Mouse (Mus musculus) forebrain, embryonic 16.5 days (tissue): ENCODE results near the gene Syne3. TPM values are rescaled to one million over a fixed set of nuclear protein-coding genes. Genes with fewer than 3 reads are reported as not detected.

ENCODE experiments used
- ATAC-seq: fragments of 200-750 bp; cut with Nextera tagmentation; 2 replicates; pipeline ENCODE4 v1.8.0; 2017; ENCODE audit warnings: mild to moderate bottlenecking, moderate library complexity
- H3K27ac ChIP-seq: fragments of 300-500 bp; sonication (generic); 2 replicates; pipeline ENCODE4 v1.5.1; 2014; ENCODE audit warnings: low read length, control low read depth
- H3K27me3 ChIP-seq: fragments of 300-500 bp; sonication (generic); replicated peaks from 2 replicates; pipeline ENCODE4 v1.6.1; 2014; ENCODE audit warnings: low read length; ENCODE audit not compliant: control insufficient read depth, insufficient read depth
- H3K36me3 ChIP-seq: fragments of 300-500 bp; sonication (generic); 2 replicates; pipeline ENCODE4 v1.6.1; 2014; ENCODE audit not compliant: control insufficient read depth, insufficient read depth
- H3K4me1 ChIP-seq: fragments of 300-500 bp; sonication (generic); replicated peaks from 2 replicates; pipeline ENCODE4 v1.6.1; 2014; ENCODE audit warnings: low read length; ENCODE audit not compliant: control insufficient read depth, insufficient read depth
- H3K4me2 ChIP-seq: fragments of 300-500 bp; sonication (generic); 2 replicates; pipeline ENCODE4 v1.6.1; 2014; ENCODE audit warnings: mild to moderate bottlenecking, low read length, control low read depth
- H3K4me3 ChIP-seq: fragments of 300-500 bp; sonication (generic); replicated peaks from 2 replicates; pipeline ENCODE4 v1.5.1; 2014; ENCODE audit warnings: mild to moderate bottlenecking, low read length, control low read depth
- H3K9ac ChIP-seq: fragments of 300-500 bp; sonication (generic); replicated peaks from 2 replicates; pipeline ENCODE4 v1.6.1; 2014; ENCODE audit warnings: low read depth, low read length, control low read depth
- H3K9me3 ChIP-seq: fragments of 300-500 bp; sonication (generic); 2 replicates; pipeline ENCODE4 v1.6.1; 2016; ENCODE audit warnings: low read length; ENCODE audit not compliant: control insufficient read depth
- WGBS: fragments of 180-500 bp; shearing (Covaris S2); extraction: QIAGEN DNeasy Blood & Tissue Kit; methylation state at CpG from one replicate; pipeline ENCODE4 v1.1.7; 2014; 5-methylcytosine and 5-hydroxymethylcytosine counted together
- polyA plus RNA-seq: library from polyadenylated mRNA; unstranded; fragments of >200 nt; fragmentation: Nextera tagmentation; extraction: Ambion mirVana; gene quantifications from 2 replicates; pipeline ENCODE4 v1.2.1, GENCODE M21; 2015

Gene Syne3
- polyA plus RNA-seq, 1 experiment from 2014 or later, result 0.20 TPM

- H3K9ac ChIP-seq, result no peak overlapping the region
- H3K4me1 ChIP-seq, result peaks cover 7% of the 10 kb centered on the region
- ATAC-seq, result no peak
- no peaks in the 10 kb centered on the region for H3K9me3 ChIP-seq
- H3K4me2 ChIP-seq, result no peak overlapping the region
- H3K27ac ChIP-seq, result no peak overlapping the region
- H3K36me3 ChIP-seq, result no peaks in the 10 kb centered on the region
- 54% methylated on average over 3 of the region's 3 CpGs for WGBS
- no peak overlapping the region for H3K4me3 ChIP-seq
- no peaks in the 10 kb centered on the region for H3K27me3 ChIP-seq
Measured at GRCm38 (mm10) chr12:104899835-104900234, 109.8 kb downstream of the Syne3 start.

GRCm38 (mm10) chr12:104899161-104899560 lies 110.4 kb downstream of the Syne3 start:
- H3K9ac ChIP-seq, result no peak overlapping the region
- H3K27ac ChIP-seq, result no peak overlapping the region
- peaks cover 7% of the 10 kb centered on the region for H3K4me1 ChIP-seq
- WGBS, result 76% methylated on average over 11 of the region's 11 CpGs
- no peaks in the 10 kb centered on the region for H3K36me3 ChIP-seq
- ATAC-seq, result no peak
- no peaks in the 10 kb centered on the region for H3K9me3 ChIP-seq
- H3K27me3 ChIP-seq, result no peaks in the 10 kb centered on the region
- no peak overlapping the region for H3K4me2 ChIP-seq
- no peak overlapping the region for H3K4me3 ChIP-seq

- H3K27me3 ChIP-seq, result no peaks in the 10 kb centered on the region
- no peak overlapping the region for H3K9ac ChIP-seq
- no peak for ATAC-seq
- H3K4me3 ChIP-seq, result no peak overlapping the region
- H3K36me3 ChIP-seq, result no peaks in the 10 kb centered on the region
- no peak overlapping the region for H3K4me2 ChIP-seq
- no peaks in the 10 kb centered on the region for H3K9me3 ChIP-seq
- H3K27ac ChIP-seq, result no peak overlapping the region
- peaks cover 7% of the 10 kb centered on the region for H3K4me1 ChIP-seq
- WGBS, result 65% methylated on average over 9 of the region's 9 CpGs
Measured at GRCm38 (mm10) chr12:104898718-104899117, 110.9 kb downstream of the Syne3 start.

- H3K4me3 ChIP-seq, result no peak overlapping the region
- H3K27ac ChIP-seq, result peak overlapping the region; percentile 15; the same call in 1 of the 2 replicates
- peaks cover 7% of the 10 kb centered on the region for H3K4me1 ChIP-seq
- peak; percentile 47 for ATAC-seq
- 56% methylated on average over 8 of the region's 8 CpGs for WGBS
- H3K9ac ChIP-seq, result no peak overlapping the region
- no peaks in the 10 kb centered on the region for H3K27me3 ChIP-seq
- H3K9me3 ChIP-seq, result no peaks in the 10 kb centered on the region
- no peak overlapping the region for H3K4me2 ChIP-seq
- H3K36me3 ChIP-seq, result no peaks in the 10 kb centered on the region
Measured at GRCm38 (mm10) chr12:104897051-104897618, 112.5 kb downstream of the Syne3 start.

- no peak overlapping the region for H3K4me3 ChIP-seq
- peaks cover 7% of the 10 kb centered on the region for H3K4me1 ChIP-seq
- H3K9ac ChIP-seq, result no peak overlapping the region
- H3K27ac ChIP-seq, result peak overlapping the region; percentile 15; the same call in 1 of the 2 replicates
- peak; percentile 65 for ATAC-seq
- no peak overlapping the region for H3K4me2 ChIP-seq
- no peaks in the 10 kb centered on the region for H3K9me3 ChIP-seq
- 39% methylated on average over 16 of the region's 16 CpGs for WGBS
- H3K36me3 ChIP-seq, result no peaks in the 10 kb centered on the region
- no peaks in the 10 kb centered on the region for H3K27me3 ChIP-seq
Measured at GRCm38 (mm10) chr12:104896640-104897039, 113.0 kb downstream of the Syne3 start.

- Histone ChIP-seq H3K27ac (no peak overlapping the region), H3K4me2 (no peak overlapping the region), H3K27me3 (no peaks in the 10 kb centered on the region), H3K36me3 (no peaks in the 10 kb centered on the region), H3K9ac (no peak overlapping the region), H3K4me1 (peaks cover 7% of the 10 kb centered on the region), H3K4me3 (no peak overlapping the region), H3K9me3 (no peaks in the 10 kb centered on the region)
- WGBS, result 93% methylated on average over 3 of the region's 3 CpGs
- no peak for ATAC-seq
Measured at GRCm38 (mm10) chr12:104892245-104892644, 117.4 kb downstream of the Syne3 start.

- no peaks in the 10 kb centered on the region for H3K4me1 ChIP-seq
- no peak overlapping the region for H3K4me2 ChIP-seq
- H3K4me3 ChIP-seq, result no peak overlapping the region
- H3K9me3 ChIP-seq, result no peaks in the 10 kb centered on the region
- H3K9ac ChIP-seq, result no peak overlapping the region
- no peak overlapping the region for H3K27ac ChIP-seq
- H3K36me3 ChIP-seq, result no peaks in the 10 kb centered on the region
- H3K27me3 ChIP-seq, result no peaks in the 10 kb centered on the region
- no peak for ATAC-seq
- WGBS, result 92% methylated on average over 8 of the region's 8 CpGs
Measured at GRCm38 (mm10) chr12:104890066-104890465, 119.5 kb downstream of the Syne3 start.

GRCm38 (mm10) chr12:104886104-104886503 lies 123.5 kb downstream of the Syne3 start:
- H3K36me3 ChIP-seq, result no peaks in the 10 kb centered on the region
- no peak for ATAC-seq
- 89% methylated on average over 7 of the region's 7 CpGs for WGBS
- H3K27me3 ChIP-seq, result no peaks in the 10 kb centered on the region
- H3K9ac ChIP-seq, result no peak overlapping the region
- H3K9me3 ChIP-seq, result no peaks in the 10 kb centered on the region; the same call in 1 of the 2 replicates
- no peak overlapping the region for H3K27ac ChIP-seq
- H3K4me3 ChIP-seq, result no peak overlapping the region
- H3K4me1 ChIP-seq, result no peaks in the 10 kb centered on the region
- no peak overlapping the region for H3K4me2 ChIP-seq

GRCm38 (mm10) chr12:104882533-104882932 lies 127.1 kb downstream of the Syne3 start:
- Histone ChIP-seq H3K9ac (no peak overlapping the region), H3K36me3 (no peaks in the 10 kb centered on the region), H3K27me3 (no peaks in the 10 kb centered on the region), H3K4me1 (0 out of 2 replicates have a peak, but pooled peaks cover 2% of the 10 kb centered on the region), H3K9me3 (no peaks in the 10 kb centered on the region; the same call in 1 of the 2 replicates), H3K4me2 (no peak overlapping the region), H3K4me3 (no peak overlapping the region), H3K27ac (no peak overlapping the region)
- no peak for ATAC-seq
- WGBS, result 65% methylated on average over 5 of the region's 5 CpGs

- Histone ChIP-seq H3K9me3 (no peaks in the 10 kb centered on the region; the same call in 1 of the 2 replicates), H3K9ac (no peak overlapping the region), H3K27me3 (no peaks in the 10 kb centered on the region), H3K4me3 (no peak overlapping the region), H3K4me1 (0 out of 2 replicates have a peak, but pooled peaks cover 2% of the 10 kb centered on the region), H3K4me2 (no peak overlapping the region), H3K36me3 (no peaks in the 10 kb centered on the region), H3K27ac (no peak overlapping the region)
- WGBS, result 47% methylated on average over 2 of the region's 2 CpGs
- no peak for ATAC-seq
Measured at GRCm38 (mm10) chr12:104882061-104882460, 127.5 kb downstream of the Syne3 start.
